Mouse (Mus musculus): ENCODE data around the gene Hectd3. TPM values are rescaled to one million over a fixed set of nuclear protein-coding genes. Genes with fewer than 3 reads are reported as not detected.

The Hectd3 gene
- polyA plus RNA-seq (2015; fragmentation: Nextera tagmentation; extraction: Ambion mirVana): 11.2 and 11.5 TPM in 2 replicates

- Histone ChIP-seq H3K4me2 (peak within 1 kb of the TSS; percentile 98), H3K27me3 (no peaks in the 10 kb centered on the region), H3K4me3 (peak within 1 kb of the TSS; percentile 85), H3K4me1 (peaks cover 31% of the 10 kb centered on the region), H3K36me3 (peaks cover 30% of the 10 kb centered on the region), H3K27ac (peak within 1 kb of the TSS; percentile 74), H3K9ac (peak within 1 kb of the TSS; percentile 72), H3K9me3 (no peaks in the 10 kb centered on the region)
- under 1% methylated on average over 58 of the region's 58 CpGs for WGBS
- ATAC-seq (ENCODE audit: insufficient number of reproducible peaks, low FRiP score, low TSS enrichment, low read depth): peak; percentile 48; the same call in 1 of the 2 replicates
Observed at GRCm38 (mm10) chr4:116995131-116995797, at the start of gene Hectd3. Gene Hectd3, plus strand, starts transcription at chr4:116995317.

GRCm38 (mm10) chr4:116951642-116952041 lies 43.5 kb upstream of the Hectd3 start:
- no peak overlapping the region for H3K9ac ChIP-seq
- no peaks in the 10 kb centered on the region for H3K9me3 ChIP-seq
- H3K27me3 ChIP-seq: no peaks in the 10 kb centered on the region
- no peaks in the 10 kb centered on the region for H3K4me1 ChIP-seq
- H3K4me2 ChIP-seq: no peak overlapping the region
- no peak overlapping the region for H3K4me3 ChIP-seq
- 39% methylated on average over 1 of the region's 1 CpGs for WGBS
- ATAC-seq (ENCODE audit: insufficient number of reproducible peaks, low FRiP score, low TSS enrichment, low read depth): no peak
- H3K27ac ChIP-seq: no peak overlapping the region
- no peaks in the 10 kb centered on the region for H3K36me3 ChIP-seq

DNA sequence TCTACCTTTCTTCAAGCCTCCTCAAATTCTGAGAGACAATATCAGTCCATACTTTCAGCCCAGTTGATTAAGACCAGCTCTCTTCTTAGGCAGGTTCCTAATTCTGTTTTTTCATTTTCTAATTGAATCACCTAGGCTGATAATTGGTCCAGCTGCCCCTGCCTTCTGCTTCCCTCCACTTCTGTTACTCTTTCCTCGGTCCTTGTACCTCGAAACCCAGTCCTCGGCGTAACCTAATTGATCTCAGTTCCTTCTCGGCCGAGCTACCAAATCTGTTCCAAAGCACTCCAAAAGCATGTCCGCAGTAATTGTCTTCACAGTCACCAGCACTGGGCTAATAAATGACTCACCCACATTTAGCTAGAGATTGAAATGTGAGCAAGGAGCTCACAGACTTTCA lies 40.2 kb upstream of the Hectd3 start:
- H3K36me3 ChIP-seq: no peaks in the 10 kb centered on the region
- no peaks in the 10 kb centered on the region for H3K27me3 ChIP-seq
- no peak overlapping the region for H3K4me2 ChIP-seq
- H3K4me3 ChIP-seq: no peak overlapping the region
- ATAC-seq (ENCODE audit: insufficient number of reproducible peaks, low FRiP score, low TSS enrichment, low read depth): no peak
- H3K4me1 ChIP-seq: no peaks in the 10 kb centered on the region
- H3K9ac ChIP-seq: no peak overlapping the region
- no peaks in the 10 kb centered on the region for H3K9me3 ChIP-seq
- WGBS: 76% methylated on average over 7 of the region's 7 CpGs
- H3K27ac ChIP-seq: no peak overlapping the region

DNA sequence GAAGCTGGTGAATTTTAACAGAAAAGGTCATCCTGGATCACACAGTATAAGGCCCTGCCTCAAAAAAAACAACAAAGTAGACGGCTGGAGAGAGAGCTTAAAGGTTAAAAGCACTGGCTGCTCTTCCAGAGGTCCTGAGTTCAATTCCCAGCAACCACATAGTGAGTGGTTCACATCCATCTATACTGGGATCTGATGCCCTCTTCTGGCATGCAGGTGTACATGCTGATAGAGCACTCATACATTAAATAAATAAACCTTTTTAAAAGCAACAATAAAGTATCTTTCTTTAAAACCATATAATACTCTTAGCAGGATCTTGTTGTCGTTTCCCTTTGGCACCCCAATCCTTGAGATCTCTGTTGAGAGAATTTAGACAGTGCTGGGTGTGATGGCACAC lies 18.6 kb upstream of the Hectd3 start:
- Histone ChIP-seq H3K27ac (no peak overlapping the region), H3K36me3 (no peaks in the 10 kb centered on the region), H3K9me3 (no peaks in the 10 kb centered on the region), H3K4me1 (no peaks in the 10 kb centered on the region), H3K4me3 (no peak overlapping the region), H3K9ac (no peak overlapping the region), H3K4me2 (no peak overlapping the region), H3K27me3 (no peaks in the 10 kb centered on the region)
- 72% methylated on average over 2 of the region's 2 CpGs for WGBS
- ATAC-seq (ENCODE audit: insufficient number of reproducible peaks, low FRiP score, low TSS enrichment, low read depth): no peak

DNA sequence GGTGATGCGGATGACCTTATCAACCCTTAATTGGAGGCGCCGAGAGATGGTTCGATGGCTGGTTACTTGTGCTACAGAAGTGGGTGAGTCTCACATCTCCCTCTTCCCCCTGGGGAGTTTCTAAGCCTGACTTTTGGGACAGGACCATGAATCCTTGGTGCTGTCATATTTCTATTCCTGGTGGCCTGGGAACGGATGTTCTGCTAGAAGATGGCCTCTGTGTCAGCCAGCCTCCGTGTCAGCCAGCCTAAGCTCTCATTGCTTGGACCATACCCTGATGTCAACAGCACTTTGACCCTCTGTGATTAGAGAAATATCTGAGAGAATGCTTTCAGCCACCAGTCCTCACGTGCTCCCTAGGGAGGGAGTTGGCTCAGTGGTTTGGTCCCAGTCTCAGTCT lies 9.4 kb upstream of the Hectd3 start:
- Histone ChIP-seq H3K4me1 (peaks cover 4% of the 10 kb centered on the region; the same call in 1 of the 2 replicates), H3K4me3 (no peak overlapping the region), H3K27ac (no peak overlapping the region), H3K9ac (no peak overlapping the region), H3K9me3 (no peaks in the 10 kb centered on the region), H3K27me3 (no peaks in the 10 kb centered on the region), H3K36me3 (peaks cover 15% of the 10 kb centered on the region), H3K4me2 (no peak overlapping the region)
- ATAC-seq (ENCODE audit: insufficient number of reproducible peaks, low FRiP score, low TSS enrichment, low read depth): no peak
- WGBS: 87% methylated on average over 7 of the region's 7 CpGs

GRCm38 (mm10) chr4:116986400-116987121 lies 8.6 kb upstream of the Hectd3 start:
- 62% methylated on average over 17 of the region's 17 CpGs for WGBS
- no peaks in the 10 kb centered on the region for H3K27me3 ChIP-seq
- ATAC-seq (ENCODE audit: insufficient number of reproducible peaks, low FRiP score, low TSS enrichment, low read depth): no peak
- H3K36me3 ChIP-seq: peaks cover 15% of the 10 kb centered on the region
- H3K4me3 ChIP-seq: no peak overlapping the region
- H3K4me2 ChIP-seq: no peak overlapping the region
- H3K9me3 ChIP-seq: no peaks in the 10 kb centered on the region
- peaks cover 4% of the 10 kb centered on the region; the same call in 1 of the 2 replicates for H3K4me1 ChIP-seq
- no peak overlapping the region for H3K9ac ChIP-seq
- no peak overlapping the region for H3K27ac ChIP-seq

- H3K4me3 ChIP-seq: no peak overlapping the region
- no peaks in the 10 kb centered on the region for H3K27me3 ChIP-seq
- no peaks in the 10 kb centered on the region for H3K9me3 ChIP-seq
- WGBS: 77% methylated on average over 5 of the region's 5 CpGs
- H3K4me2 ChIP-seq: no peak overlapping the region
- H3K36me3 ChIP-seq: peaks cover 17% of the 10 kb centered on the region
- no peak overlapping the region for H3K27ac ChIP-seq
- H3K4me1 ChIP-seq: peaks cover 4% of the 10 kb centered on the region; the same call in 1 of the 2 replicates
- ATAC-seq (ENCODE audit: insufficient number of reproducible peaks, low FRiP score, low TSS enrichment, low read depth): no peak
- H3K9ac ChIP-seq: no peak overlapping the region
Observed at GRCm38 (mm10) chr4:116987122-116987456, 8.0 kb upstream of the Hectd3 start.

DNA sequence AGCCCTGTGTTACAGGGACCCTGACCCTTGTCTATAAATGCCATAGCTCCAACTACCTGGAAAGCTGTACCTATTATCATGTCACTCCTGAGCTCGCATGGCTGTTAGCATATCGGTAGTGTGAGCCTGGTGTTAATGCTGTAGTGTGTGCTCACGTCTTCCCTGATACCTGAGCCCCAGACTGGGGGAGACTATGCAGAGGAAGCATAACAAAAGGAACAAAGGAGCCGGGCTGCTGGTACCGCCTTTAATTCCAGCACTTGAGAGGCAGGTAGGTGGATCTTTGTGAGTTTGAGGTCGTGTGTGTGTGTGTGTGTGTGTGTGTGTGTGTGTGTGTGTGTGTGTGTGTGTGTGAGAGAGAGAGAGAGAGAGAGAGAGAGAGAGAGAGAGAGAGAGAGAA lies 5.4 kb upstream of the Hectd3 start:
- Histone ChIP-seq H3K9me3 (no peaks in the 10 kb centered on the region), H3K27ac (no peak overlapping the region), H3K4me3 (no peak overlapping the region), H3K9ac (no peak overlapping the region), H3K4me1 (peaks cover 17% of the 10 kb centered on the region), H3K4me2 (no peak overlapping the region), H3K36me3 (peaks cover 23% of the 10 kb centered on the region), H3K27me3 (no peaks in the 10 kb centered on the region)
- 75% methylated on average over 6 of the region's 6 CpGs for WGBS
- ATAC-seq (ENCODE audit: insufficient number of reproducible peaks, low FRiP score, low TSS enrichment, low read depth): no peak

GRCm38 (mm10) chr4:116991366-116991765 lies 3.8 kb upstream of the Hectd3 start:
- no peak overlapping the region for H3K9ac ChIP-seq
- H3K4me3 ChIP-seq: no peak overlapping the region
- WGBS: 14% methylated on average over 7 of the region's 7 CpGs
- H3K9me3 ChIP-seq: no peaks in the 10 kb centered on the region
- no peak overlapping the region for H3K4me2 ChIP-seq
- ATAC-seq (ENCODE audit: insufficient number of reproducible peaks, low FRiP score, low TSS enrichment, low read depth): no peak
- H3K4me1 ChIP-seq: peaks cover 30% of the 10 kb centered on the region
- no peak overlapping the region for H3K27ac ChIP-seq
- H3K27me3 ChIP-seq: no peaks in the 10 kb centered on the region
- peaks cover 23% of the 10 kb centered on the region for H3K36me3 ChIP-seq

- ATAC-seq (ENCODE audit: insufficient number of reproducible peaks, low FRiP score, low TSS enrichment, low read depth): peak; percentile 88
- no peaks in the 10 kb centered on the region for H3K9me3 ChIP-seq
- H3K4me3 ChIP-seq: peak within 1 kb of the TSS; percentile 85
- H3K4me1 ChIP-seq: peaks cover 31% of the 10 kb centered on the region
- H3K9ac ChIP-seq: peak within 1 kb of the TSS; percentile 72
- under 1% methylated on average over 38 of the region's 38 CpGs for WGBS
- peak within 1 kb of the TSS; percentile 74 for H3K27ac ChIP-seq
- no peaks in the 10 kb centered on the region for H3K27me3 ChIP-seq
- H3K36me3 ChIP-seq: peaks cover 28% of the 10 kb centered on the region
- H3K4me2 ChIP-seq: peak within 1 kb of the TSS; percentile 98
Observed at GRCm38 (mm10) chr4:116993672-116994621, 1.2 kb upstream of the Hectd3 start, which contains the start of gene Urod. Gene Urod, minus strand, starts transcription at chr4:116994413.

DNA sequence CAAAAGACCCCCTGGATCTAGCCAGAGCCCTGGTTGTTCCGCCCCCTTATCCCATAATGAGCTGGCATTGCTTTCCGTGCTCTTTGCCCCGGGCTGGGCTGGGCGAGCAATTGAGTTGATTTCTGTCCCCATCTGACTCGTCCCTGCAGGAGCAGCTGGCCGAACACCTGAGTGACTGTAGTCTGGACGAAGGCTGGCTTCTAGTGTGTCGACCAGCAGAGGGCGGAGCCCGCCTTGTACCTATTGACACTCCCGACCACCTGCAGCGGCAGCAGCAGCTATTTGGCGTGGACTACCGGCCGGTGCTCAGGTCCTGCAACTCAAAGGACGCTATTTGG lies 650 bp downstream of the Hectd3 start:
- Histone ChIP-seq H3K36me3 (peaks cover 32% of the 10 kb centered on the region), H3K9ac (peak overlapping the region; percentile 72), H3K4me2 (peak overlapping the region; percentile 98), H3K9me3 (no peaks in the 10 kb centered on the region), H3K27ac (peak overlapping the region; percentile 74), H3K27me3 (no peaks in the 10 kb centered on the region), H3K4me3 (peak overlapping the region; percentile 85), H3K4me1 (peaks cover 31% of the 10 kb centered on the region)
- ATAC-seq (ENCODE audit: insufficient number of reproducible peaks, low FRiP score, low TSS enrichment, low read depth): no peak
- WGBS: under 1% methylated on average over 16 of the region's 16 CpGs
